Comparison of ENCODE assay signal across 11 mouse cellular contexts in genomic region chr6:72663000-72663399, GRCm38 (mm10). TPM values are rescaled to one million over a fixed set of nuclear protein-coding genes. Genes with fewer than 3 reads are reported as not detected.
DNase-seq lines count a peak whose midpoint lies in the region; ATAC-seq lines count a peak whose summit lies in the region.
"Had no signal": no experiment of that assay in that cellular context is flagged by ENCODE, and none has a peak within 500 bp of the region (broad histone marks: within the 10 kb centered on the region; RNA-seq: fewer than 3 reads in every experiment).

No protein-coding gene starts in this region.

- 43% methylated on average over 1 of the region's 1 CpGs for WGBS in kidney, embryonic 14.5 days
- 19% methylated on average over 1 of the region's 1 CpGs for WGBS in embryonic facial prominence, embryonic 15.5 days
- WGBS in intestine, embryonic 16.5 days, result 11% methylated on average over 1 of the region's 1 CpGs
- WGBS in liver, embryonic 16.5 days (ENCODE audit: insufficient replicate concordance), result 5% methylated on average over 1 of the region's 1 CpGs

- no peak overlapping the region for H3K9ac ChIP-seq in kidney, embryonic 14.5 days (ENCODE audit: low read depth, low read length)
- H3K9ac ChIP-seq in embryonic facial prominence, embryonic 15.5 days, result no peak overlapping the region
- no peak overlapping the region for H3K9ac ChIP-seq in intestine, embryonic 16.5 days (ENCODE audit: low read depth, low read length)
- no peak overlapping the region for H3K9ac ChIP-seq in liver, embryonic 16.5 days (ENCODE audit: low read depth, low read length)
- H3K9ac ChIP-seq: liver, embryonic 15.5 days had no signal

- H3K27me3 ChIP-seq in kidney, embryonic 14.5 days (ENCODE audit: control insufficient read depth, insufficient read depth, low read length), result no peaks in the 10 kb centered on the region
- H3K27me3 ChIP-seq in embryonic facial prominence, embryonic 15.5 days, result no peaks in the 10 kb centered on the region
- no peaks in the 10 kb centered on the region for H3K27me3 ChIP-seq in intestine, embryonic 16.5 days (replicated peaks; ENCODE audit: control insufficient read depth, insufficient read depth, low read length)
- H3K27me3 ChIP-seq in liver, embryonic 16.5 days (ENCODE audit: control insufficient read depth, insufficient read depth, low read depth, low read length), result no peaks in the 10 kb centered on the region
- H3K27me3 ChIP-seq: liver, embryonic 15.5 days had no signal

- H3K4me1 ChIP-seq in kidney, embryonic 14.5 days (ENCODE audit: control insufficient read depth, insufficient read depth, low read length), result peaks cover 42% of the 10 kb centered on the region
- H3K4me1 ChIP-seq in embryonic facial prominence, embryonic 15.5 days, result peaks cover 63% of the 10 kb centered on the region
- peaks cover 41% of the 10 kb centered on the region for H3K4me1 ChIP-seq in intestine, embryonic 16.5 days (ENCODE audit: control insufficient read depth, insufficient read depth, low read length)
- H3K4me1 ChIP-seq in liver, embryonic 16.5 days (ENCODE audit: control insufficient read depth, low read depth, low read length), result peaks cover 11% of the 10 kb centered on the region

- no peak for ATAC-seq in kidney, embryonic 14.5 days (ENCODE audit: low FRiP score, low TSS enrichment)
- ATAC-seq in embryonic facial prominence, embryonic 15.5 days (ENCODE audit: insufficient number of reproducible peaks, low FRiP score, low TSS enrichment, low read depth), result no peak
- no peak; the same call in 1 of the 2 replicates for ATAC-seq in intestine, embryonic 16.5 days
- ATAC-seq in liver, embryonic 16.5 days (ENCODE audit: low read depth), result 0 out of 2 replicates have a peak, but pooled peaks have one; percentile 33

- H3K4me3 ChIP-seq in kidney, embryonic 14.5 days (ENCODE audit: low read length), result no peak overlapping the region
- no peak overlapping the region for H3K4me3 ChIP-seq in embryonic facial prominence, embryonic 15.5 days (replicated peaks)
- no peak overlapping the region for H3K4me3 ChIP-seq in intestine, embryonic 16.5 days (ENCODE audit: low read length)
- H3K4me3 ChIP-seq in liver, embryonic 16.5 days (ENCODE audit: low read depth, low read length), result no peak overlapping the region
- H3K4me3 ChIP-seq: liver, embryonic 15.5 days had no signal

- no peak overlapping the region for H3K4me2 ChIP-seq in kidney, embryonic 14.5 days (replicated peaks; ENCODE audit: low read depth, low read length)
- H3K4me2 ChIP-seq in embryonic facial prominence, embryonic 15.5 days (replicated peaks), result no peak overlapping the region
- H3K4me2 ChIP-seq in intestine, embryonic 16.5 days (ENCODE audit: low read depth, low read length), result no peak overlapping the region
- H3K4me2 ChIP-seq in liver, embryonic 16.5 days (ENCODE audit: low read depth, low read length), result no peak overlapping the region
- H3K4me2 ChIP-seq: liver, embryonic 15.5 days had no signal

- H3K9me3 ChIP-seq in kidney, embryonic 14.5 days (ENCODE audit: control insufficient read depth, low read length), result no peaks in the 10 kb centered on the region
- H3K9me3 ChIP-seq in embryonic facial prominence, embryonic 15.5 days (replicated peaks), result no peaks in the 10 kb centered on the region
- H3K9me3 ChIP-seq in intestine, embryonic 16.5 days (ENCODE audit: control insufficient read depth, low read length), result no peaks in the 10 kb centered on the region
- H3K9me3 ChIP-seq in liver, embryonic 16.5 days (replicated peaks; ENCODE audit: control insufficient read depth, low read length), result no peaks in the 10 kb centered on the region
- H3K9me3 ChIP-seq: liver, embryonic 15.5 days had no signal

- no peak for DNase-seq in kidney, adult 9 months
- DNase-seq in retina, postnatal 1 day, result no peak
- DNase-seq in embryo, embryonic 9.5 days (ENCODE audit: extremely low spot score), result no peak
- no peak for DNase-seq in lung, postnatal 4 days
- DNase-seq: adrenal gland, postnatal 14 days; cerebellum, postnatal 14 days had no signal

- peak overlapping the region; percentile 67 for H3K27ac ChIP-seq in kidney, embryonic 14.5 days (ENCODE audit: low read depth, low read length)
- peak overlapping the region; percentile 58; the same call in 1 of the 2 replicates for H3K27ac ChIP-seq in embryonic facial prominence, embryonic 15.5 days (replicated peaks)
- H3K27ac ChIP-seq in intestine, embryonic 16.5 days (ENCODE audit: low read length), result peak overlapping the region; percentile 43
- H3K27ac ChIP-seq in liver, embryonic 16.5 days (ENCODE audit: low read length), result no peak overlapping the region
- H3K27ac ChIP-seq: liver, embryonic 15.5 days had no signal

- no peaks in the 10 kb centered on the region for H3K36me3 ChIP-seq in kidney, embryonic 14.5 days (ENCODE audit: control insufficient read depth, insufficient read depth, low read length)
- H3K36me3 ChIP-seq in embryonic facial prominence, embryonic 15.5 days, result no peaks in the 10 kb centered on the region
- no peaks in the 10 kb centered on the region for H3K36me3 ChIP-seq in intestine, embryonic 16.5 days (ENCODE audit: control insufficient read depth, insufficient read depth, low read length)
- H3K36me3 ChIP-seq in liver, embryonic 16.5 days (ENCODE audit: control insufficient read depth, insufficient read depth), result no peaks in the 10 kb centered on the region
- H3K36me3 ChIP-seq: liver, embryonic 15.5 days had no signal

RNA-seq across cellular contexts. Expression of gene Tgoln1, which starts 46.2 kb away (rescaled TPM):
- 22.5 and 39.6 TPM in 2 replicates for polyA plus RNA-seq in kidney, embryonic 14.5 days (2014; fragmentation: Nextera tagmentation; extraction: Ambion mirVana)
- polyA plus RNA-seq in embryonic facial prominence, embryonic 15.5 days (2015; fragmentation: Nextera tagmentation; extraction: Ambion mirVana), result 26.9 and 27.3 TPM in 2 replicates
- polyA plus RNA-seq in intestine, embryonic 16.5 days (2015; fragmentation: Nextera tagmentation; extraction: Ambion mirVana), result 48.8 and 57.5 TPM in 2 replicates
- 15.5 and 16.8 TPM in 2 replicates for polyA plus RNA-seq in liver, embryonic 16.5 days (2015; fragmentation: Nextera tagmentation; extraction: Ambion mirVana)
